Mouse (Mus musculus): ENCODE results near the gene Sec31b. TPM values are rescaled to one million over a fixed set of nuclear protein-coding genes. Genes with fewer than 3 reads are reported as not detected.
A peak's percentile ranks its signal among the peaks of the same experiment; 100 is the strongest.

Gene Sec31b
- polyA plus RNA-seq, 1 experiment from 2014 or later, result 0.17 TPM

- Histone ChIP-seq H3K4me1 (ENCODE audit: control insufficient read depth, insufficient read depth, low read length) (peaks cover 17% of the 10 kb centered on the region), H3K4me3 (ENCODE audit: low read depth, low read length) (peak overlapping the region; percentile 36)
Observed at GRCm38 (mm10) chr19:44510534-44511175, 35.0 kb downstream of the Sec31b start.

GRCm38 (mm10) chr19:44502741-44503140 lies 42.9 kb downstream of the Sec31b start:
- H3K36me3 ChIP-seq (ENCODE audit: control insufficient read depth, insufficient read depth, low read length), result no peaks in the 10 kb centered on the region
- H3K4me1 ChIP-seq (ENCODE audit: control insufficient read depth, insufficient read depth, low read length), result no peaks in the 10 kb centered on the region
- H3K4me2 ChIP-seq (ENCODE audit: low read length), result no peak overlapping the region
- 75% methylated on average over 4 of the region's 4 CpGs for WGBS
- H3K27me3 ChIP-seq (replicated peaks; ENCODE audit: control insufficient read depth, insufficient read depth, low read length), result peaks cover 57% of the 10 kb centered on the region
- DNase-seq (ENCODE audit: low spot score) (no peak), ATAC-seq (no peak)
- no peaks in the 10 kb centered on the region for H3K9me3 ChIP-seq (replicated peaks; ENCODE audit: control insufficient read depth, low read length)
- H3K27ac ChIP-seq (ENCODE audit: low read depth, low read length), result no peak overlapping the region
- H3K9ac ChIP-seq (ENCODE audit: low read length), result no peak overlapping the region
- no peak overlapping the region for H3K4me3 ChIP-seq (ENCODE audit: low read depth, low read length)

More at GRCm38 (mm10) chr19:44510534-44511175, 35.0 kb downstream of the Sec31b start:
- no peaks in the 10 kb centered on the region for H3K9me3 ChIP-seq (replicated peaks; ENCODE audit: control insufficient read depth, low read length)
- H3K27ac ChIP-seq (ENCODE audit: low read depth, low read length), result no peak overlapping the region
- H3K9ac ChIP-seq (ENCODE audit: low read length), result no peak overlapping the region
- H3K4me2 ChIP-seq (ENCODE audit: low read length), result peak overlapping the region; percentile 71
- DNase-seq (ENCODE audit: low spot score) (no peak), ATAC-seq (no peak)
- peaks cover 86% of the 10 kb centered on the region for H3K27me3 ChIP-seq (replicated peaks; ENCODE audit: control insufficient read depth, insufficient read depth, low read length)
- WGBS, result 12% methylated on average over 12 of the region's 12 CpGs
- no peaks in the 10 kb centered on the region for H3K36me3 ChIP-seq (ENCODE audit: control insufficient read depth, insufficient read depth, low read length)

GRCm38 (mm10) chr19:44501925-44502324 lies 43.7 kb downstream of the Sec31b start:
- DNase-seq (ENCODE audit: low spot score) (no peak), ATAC-seq (no peak)
- no peaks in the 10 kb centered on the region for H3K36me3 ChIP-seq (ENCODE audit: control insufficient read depth, insufficient read depth, low read length)
- peaks cover 54% of the 10 kb centered on the region for H3K27me3 ChIP-seq (replicated peaks; ENCODE audit: control insufficient read depth, insufficient read depth, low read length)
- H3K4me3 ChIP-seq (ENCODE audit: low read depth, low read length), result no peak overlapping the region
- no peak overlapping the region for H3K9ac ChIP-seq (ENCODE audit: low read length)
- H3K4me2 ChIP-seq (ENCODE audit: low read length), result no peak overlapping the region
- 81% methylated on average over 6 of the region's 6 CpGs for WGBS
- no peaks in the 10 kb centered on the region for H3K4me1 ChIP-seq (ENCODE audit: control insufficient read depth, insufficient read depth, low read length)
- H3K9me3 ChIP-seq (replicated peaks; ENCODE audit: control insufficient read depth, low read length), result no peaks in the 10 kb centered on the region
- H3K27ac ChIP-seq (ENCODE audit: low read depth, low read length), result no peak overlapping the region

GRCm38 (mm10) chr19:44500240-44500639 lies 45.4 kb downstream of the Sec31b start:
- no peaks in the 10 kb centered on the region for H3K9me3 ChIP-seq (replicated peaks; ENCODE audit: control insufficient read depth, low read length)
- no peak for DNase-seq (ENCODE audit: low spot score)
- H3K9ac ChIP-seq (ENCODE audit: low read length), result no peak overlapping the region
- H3K4me3 ChIP-seq (ENCODE audit: low read depth, low read length), result no peak overlapping the region
- no peak overlapping the region for H3K27ac ChIP-seq (ENCODE audit: low read depth, low read length)
- no peaks in the 10 kb centered on the region for H3K36me3 ChIP-seq (ENCODE audit: control insufficient read depth, insufficient read depth, low read length)
- WGBS, result 27% methylated on average over 5 of the region's 5 CpGs
- no peak for ATAC-seq
- H3K4me1 ChIP-seq (ENCODE audit: control insufficient read depth, insufficient read depth, low read length), result no peaks in the 10 kb centered on the region
- H3K27me3 ChIP-seq (replicated peaks; ENCODE audit: control insufficient read depth, insufficient read depth, low read length), result peaks cover 60% of the 10 kb centered on the region
- no peak overlapping the region for H3K4me2 ChIP-seq (ENCODE audit: low read length)

GRCm38 (mm10) chr19:44498936-44499335 lies 46.7 kb downstream of the Sec31b start:
- no peak for DNase-seq (ENCODE audit: low spot score)
- WGBS, result 42% methylated on average over 6 of the region's 6 CpGs
- no peak for ATAC-seq

GRCm38 (mm10) chr19:44496941-44497340 lies 48.7 kb downstream of the Sec31b start:
- ATAC-seq (no peak), DNase-seq (ENCODE audit: low spot score) (no peak)
- Histone ChIP-seq H3K36me3 (ENCODE audit: control insufficient read depth, insufficient read depth, low read length) (no peaks in the 10 kb centered on the region), H3K9me3 (replicated peaks; ENCODE audit: control insufficient read depth, low read length) (no peaks in the 10 kb centered on the region), H3K27me3 (replicated peaks; ENCODE audit: control insufficient read depth, insufficient read depth, low read length) (peaks cover 72% of the 10 kb centered on the region), H3K27ac (ENCODE audit: low read depth, low read length) (no peak overlapping the region), H3K4me3 (ENCODE audit: low read depth, low read length) (no peak overlapping the region), H3K4me1 (ENCODE audit: control insufficient read depth, insufficient read depth, low read length) (no peaks in the 10 kb centered on the region), H3K4me2 (ENCODE audit: low read length) (0 out of 2 replicates have a peak overlapping the region, but pooled peaks have one; percentile 5), H3K9ac (ENCODE audit: low read length) (no peak overlapping the region)
- WGBS, result 35% methylated on average over 10 of the region's 10 CpGs

More at GRCm38 (mm10) chr19:44498936-44499335, 46.7 kb downstream of the Sec31b start:
- no peak overlapping the region for H3K4me2 ChIP-seq (ENCODE audit: low read length)
- H3K36me3 ChIP-seq (ENCODE audit: control insufficient read depth, insufficient read depth, low read length), result no peaks in the 10 kb centered on the region
- no peaks in the 10 kb centered on the region for H3K9me3 ChIP-seq (replicated peaks; ENCODE audit: control insufficient read depth, low read length)
- H3K9ac ChIP-seq (ENCODE audit: low read length), result no peak overlapping the region
- H3K27ac ChIP-seq (ENCODE audit: low read depth, low read length), result no peak overlapping the region
- no peak overlapping the region for H3K4me3 ChIP-seq (ENCODE audit: low read depth, low read length)
- no peaks in the 10 kb centered on the region for H3K4me1 ChIP-seq (ENCODE audit: control insufficient read depth, insufficient read depth, low read length)
- peaks cover 65% of the 10 kb centered on the region for H3K27me3 ChIP-seq (replicated peaks; ENCODE audit: control insufficient read depth, insufficient read depth, low read length)

- H3K4me1 ChIP-seq (ENCODE audit: control insufficient read depth, insufficient read depth, low read length), result no peaks in the 10 kb centered on the region
- DNase-seq (ENCODE audit: low spot score), result no peak
- WGBS, result 42% methylated on average over 8 of the region's 8 CpGs
- no peaks in the 10 kb centered on the region for H3K9me3 ChIP-seq (replicated peaks; ENCODE audit: control insufficient read depth, low read length)
- H3K4me3 ChIP-seq (ENCODE audit: low read depth, low read length), result no peak overlapping the region
- 0 out of 2 replicates have a peak overlapping the region, but pooled peaks have one; percentile 5 for H3K4me2 ChIP-seq (ENCODE audit: low read length)
- peaks cover 69% of the 10 kb centered on the region for H3K27me3 ChIP-seq (replicated peaks; ENCODE audit: control insufficient read depth, insufficient read depth, low read length)
- no peak for ATAC-seq
- H3K9ac ChIP-seq (ENCODE audit: low read length), result no peak overlapping the region
- H3K36me3 ChIP-seq (ENCODE audit: control insufficient read depth, insufficient read depth, low read length), result no peaks in the 10 kb centered on the region
- no peak overlapping the region for H3K27ac ChIP-seq (ENCODE audit: low read depth, low read length)
Observed at GRCm38 (mm10) chr19:44496511-44496910, 49.2 kb downstream of the Sec31b start.

- H3K27ac ChIP-seq (ENCODE audit: low read depth, low read length), result no peak within 1 kb of the TSS
- H3K36me3 ChIP-seq (ENCODE audit: control insufficient read depth, insufficient read depth, low read length), result no peaks in the 10 kb centered on the region
- 3% methylated on average over 8 of the region's 8 CpGs for WGBS
- H3K9ac ChIP-seq (ENCODE audit: low read length), result peak within 1 kb of the TSS; percentile 4; the same call in 1 of the 2 replicates
- ATAC-seq (no peak), DNase-seq (ENCODE audit: low spot score) (no peak)
- 0 out of 2 replicates have a peak within 1 kb of the TSS, but pooled peaks have one; percentile 5 for H3K4me3 ChIP-seq (ENCODE audit: low read depth, low read length)
- peaks cover 45% of the 10 kb centered on the region for H3K27me3 ChIP-seq (replicated peaks; ENCODE audit: control insufficient read depth, insufficient read depth, low read length)
- no peaks in the 10 kb centered on the region for H3K4me1 ChIP-seq (ENCODE audit: control insufficient read depth, insufficient read depth, low read length)
- no peaks in the 10 kb centered on the region for H3K9me3 ChIP-seq (replicated peaks; ENCODE audit: control insufficient read depth, low read length)
- H3K4me2 ChIP-seq (ENCODE audit: low read length), result 0 out of 2 replicates have a peak within 1 kb of the TSS, but pooled peaks have one; percentile 13
Observed at GRCm38 (mm10) chr19:44493128-44493527, 52.5 kb downstream of the Sec31b start, which contains the start of gene Wnt8b. Wnt8b (plus strand) TSS chr19:44493472.

GRCm38 (mm10) chr19:44487266-44487665 lies 58.4 kb downstream of the Sec31b start:
- ATAC-seq (no peak), DNase-seq (ENCODE audit: low spot score) (no peak)
- Histone ChIP-seq H3K9me3 (replicated peaks; ENCODE audit: control insufficient read depth, low read length) (no peaks in the 10 kb centered on the region), H3K4me1 (ENCODE audit: control insufficient read depth, insufficient read depth, low read length) (no peaks in the 10 kb centered on the region), H3K4me3 (ENCODE audit: low read depth, low read length) (no peak overlapping the region), H3K4me2 (ENCODE audit: low read length) (no peak overlapping the region), H3K9ac (ENCODE audit: low read length) (no peak overlapping the region), H3K27me3 (replicated peaks; ENCODE audit: control insufficient read depth, insufficient read depth, low read length) (peaks cover 6% of the 10 kb centered on the region; the same call in 1 of the 2 replicates), H3K27ac (ENCODE audit: low read depth, low read length) (no peak overlapping the region), H3K36me3 (ENCODE audit: control insufficient read depth, insufficient read depth, low read length) (no peaks in the 10 kb centered on the region)
- 16% methylated on average over 8 of the region's 8 CpGs for WGBS

Data from forebrain, embryonic 14.5 days (tissue).